Mouse (Mus musculus): ENCODE data around the gene Ccdc81. TPM values are rescaled to one million over a fixed set of nuclear protein-coding genes. Genes with fewer than 3 reads are reported as not detected.

Gene Ccdc81
- 0.74 and 0.93 TPM in 2 replicates for polyA plus RNA-seq (2014; fragmentation: Nextera tagmentation; extraction: Ambion mirVana)

GRCm38 (mm10) chr7:89903442-89904343, at the start of gene Ccdc81:
TSS of gene Ccdc81 (minus strand) at chr7:89903629.
- Histone ChIP-seq H3K4me2 (replicated peaks) (peak within 1 kb of the TSS; percentile 42), H3K27me3 (ENCODE audit: control insufficient read depth, insufficient read depth, low read length) (no peaks in the 10 kb centered on the region), H3K4me3 (replicated peaks; ENCODE audit: low read length) (no peak within 1 kb of the TSS), H3K36me3 (replicated peaks; ENCODE audit: control insufficient read depth, insufficient read depth) (no peaks in the 10 kb centered on the region), H3K9ac (no peak within 1 kb of the TSS; the same call in 1 of the 2 replicates), H3K9me3 (ENCODE audit: control insufficient read depth, low read length) (no peaks in the 10 kb centered on the region), H3K4me1 (replicated peaks; ENCODE audit: control insufficient read depth, insufficient read depth, low read length) (no peaks in the 10 kb centered on the region), H3K27ac (no peak within 1 kb of the TSS)
- WGBS, result 26% methylated on average over 22 of the region's 22 CpGs
- DNase-seq (ENCODE audit: low spot score) (peak; percentile 29), ATAC-seq (ENCODE audit: low FRiP score) (peak; percentile 72; the same call in 1 of the 2 replicates)

DNA sequence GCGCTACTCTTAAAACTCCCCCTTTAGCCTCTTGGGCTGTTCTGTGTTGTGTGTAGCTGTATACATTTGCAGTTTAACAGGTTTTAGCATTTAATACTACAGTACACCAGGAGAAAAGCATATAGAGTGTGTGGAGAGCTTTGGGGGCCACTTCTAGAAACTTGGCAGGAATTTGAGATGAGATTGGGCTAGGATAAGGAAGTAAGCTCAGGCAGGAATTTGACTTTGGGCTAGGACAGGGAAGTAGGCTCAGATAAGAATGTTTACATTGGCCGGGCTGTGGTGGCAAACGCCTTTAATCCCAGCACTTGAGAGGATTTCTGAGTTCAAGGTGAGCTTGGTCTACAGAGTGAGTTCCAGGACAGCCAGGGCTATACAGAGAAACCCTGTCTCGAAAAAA, 46.0 kb upstream of the Ccdc81 start:
- H3K4me2 ChIP-seq (replicated peaks), result no peak overlapping the region
- H3K9me3 ChIP-seq (ENCODE audit: control insufficient read depth, low read length), result no peaks in the 10 kb centered on the region
- no peak for DNase-seq (ENCODE audit: low spot score)
- H3K4me3 ChIP-seq (replicated peaks; ENCODE audit: low read length), result no peak overlapping the region
- no peak for ATAC-seq (ENCODE audit: low FRiP score)
- no peak overlapping the region for H3K27ac ChIP-seq
- no peak overlapping the region for H3K9ac ChIP-seq
- H3K36me3 ChIP-seq (replicated peaks; ENCODE audit: control insufficient read depth, insufficient read depth), result peaks cover 3% of the 10 kb centered on the region; the same call in 1 of the 2 replicates
- no peaks in the 10 kb centered on the region for H3K4me1 ChIP-seq (replicated peaks; ENCODE audit: control insufficient read depth, insufficient read depth, low read length)
- whole genome bisulfite sequencing, result 80% methylated on average over 4 of the region's 4 CpGs
- no peaks in the 10 kb centered on the region for H3K27me3 ChIP-seq (ENCODE audit: control insufficient read depth, insufficient read depth, low read length)

DNA sequence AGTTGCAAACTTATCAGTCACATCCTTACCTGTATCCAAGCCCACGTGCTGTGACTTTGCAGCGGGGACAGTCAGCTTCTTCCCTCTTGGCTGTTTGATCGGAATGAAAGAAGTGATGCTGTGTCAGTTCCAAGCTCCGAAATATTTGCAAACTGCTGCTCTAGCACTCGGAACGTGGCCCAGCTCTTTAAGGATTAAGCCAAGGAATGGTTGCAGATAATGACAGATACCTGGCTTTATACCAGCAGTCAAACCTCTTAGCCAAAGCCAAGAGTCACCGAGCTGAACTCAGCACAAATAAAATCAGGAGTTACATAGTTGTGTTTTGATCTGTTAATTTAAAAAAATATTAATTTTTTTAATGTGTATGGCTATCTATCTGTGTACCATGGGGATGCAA, 44.6 kb upstream of the Ccdc81 start:
- no peak overlapping the region for H3K4me2 ChIP-seq (replicated peaks)
- H3K4me1 ChIP-seq (replicated peaks; ENCODE audit: control insufficient read depth, insufficient read depth, low read length), result no peaks in the 10 kb centered on the region
- H3K9ac ChIP-seq, result no peak overlapping the region
- no peaks in the 10 kb centered on the region for H3K36me3 ChIP-seq (replicated peaks; ENCODE audit: control insufficient read depth, insufficient read depth)
- 88% methylated on average over 7 of the region's 7 CpGs for WGBS
- no peak for DNase-seq (ENCODE audit: low spot score)
- no peak overlapping the region for H3K27ac ChIP-seq
- H3K27me3 ChIP-seq (ENCODE audit: control insufficient read depth, insufficient read depth, low read length), result no peaks in the 10 kb centered on the region
- no peaks in the 10 kb centered on the region for H3K9me3 ChIP-seq (ENCODE audit: control insufficient read depth, low read length)
- ATAC-seq (ENCODE audit: low FRiP score), result no peak
- H3K4me3 ChIP-seq (replicated peaks; ENCODE audit: low read length), result no peak overlapping the region

DNA sequence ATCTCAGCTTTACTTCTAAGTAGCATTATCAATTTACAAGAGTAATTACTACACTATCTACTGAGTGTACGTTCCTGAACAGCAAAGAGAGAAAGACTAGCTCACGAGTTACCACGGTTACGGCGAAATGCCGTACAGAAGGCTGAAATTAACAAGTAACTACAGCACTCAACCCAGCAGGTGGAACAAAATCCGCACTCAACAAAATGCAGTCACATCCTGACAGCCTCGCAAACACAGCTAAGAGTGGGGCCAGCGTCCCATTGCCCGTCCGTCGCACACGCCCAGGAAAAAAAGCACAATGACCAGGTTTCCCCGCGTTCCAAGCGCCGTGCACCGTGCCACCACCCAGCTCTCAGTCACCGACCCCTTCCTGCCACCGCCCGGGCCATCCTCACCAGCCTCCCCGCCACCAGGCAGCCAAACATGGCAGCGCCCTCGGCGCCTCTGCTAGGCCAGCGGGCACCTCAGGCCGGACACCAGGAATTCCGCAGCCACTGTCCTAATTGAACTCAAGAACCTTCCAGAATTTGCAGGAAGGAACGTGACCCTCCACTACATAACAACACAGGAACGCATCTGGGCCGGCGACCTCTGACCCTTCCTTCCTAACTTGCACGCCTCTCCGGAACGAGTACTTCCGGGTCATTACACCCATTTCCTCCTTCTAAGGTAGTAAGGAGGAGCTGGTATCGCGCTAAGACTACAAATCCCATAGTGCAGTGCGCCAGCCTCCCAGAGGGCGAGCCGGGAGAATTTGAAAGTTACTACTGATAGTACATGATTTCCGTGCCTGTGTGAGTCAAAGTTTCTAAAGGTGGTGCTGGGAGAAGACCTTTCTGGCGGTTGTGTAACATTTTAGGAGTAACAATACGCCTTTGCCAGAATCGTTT, 37.4 kb upstream of the Ccdc81 start, which contains the start of gene Hikeshi:
Hikeshi (minus strand) TSS at position 634 of the 893 bp plus-strand sequence.
- WGBS, result under 1% methylated on average over 43 of the region's 45 CpGs
- DNase-seq (ENCODE audit: low spot score), result peak; percentile 98
- ATAC-seq (ENCODE audit: low FRiP score), result peak; percentile 99

DNA sequence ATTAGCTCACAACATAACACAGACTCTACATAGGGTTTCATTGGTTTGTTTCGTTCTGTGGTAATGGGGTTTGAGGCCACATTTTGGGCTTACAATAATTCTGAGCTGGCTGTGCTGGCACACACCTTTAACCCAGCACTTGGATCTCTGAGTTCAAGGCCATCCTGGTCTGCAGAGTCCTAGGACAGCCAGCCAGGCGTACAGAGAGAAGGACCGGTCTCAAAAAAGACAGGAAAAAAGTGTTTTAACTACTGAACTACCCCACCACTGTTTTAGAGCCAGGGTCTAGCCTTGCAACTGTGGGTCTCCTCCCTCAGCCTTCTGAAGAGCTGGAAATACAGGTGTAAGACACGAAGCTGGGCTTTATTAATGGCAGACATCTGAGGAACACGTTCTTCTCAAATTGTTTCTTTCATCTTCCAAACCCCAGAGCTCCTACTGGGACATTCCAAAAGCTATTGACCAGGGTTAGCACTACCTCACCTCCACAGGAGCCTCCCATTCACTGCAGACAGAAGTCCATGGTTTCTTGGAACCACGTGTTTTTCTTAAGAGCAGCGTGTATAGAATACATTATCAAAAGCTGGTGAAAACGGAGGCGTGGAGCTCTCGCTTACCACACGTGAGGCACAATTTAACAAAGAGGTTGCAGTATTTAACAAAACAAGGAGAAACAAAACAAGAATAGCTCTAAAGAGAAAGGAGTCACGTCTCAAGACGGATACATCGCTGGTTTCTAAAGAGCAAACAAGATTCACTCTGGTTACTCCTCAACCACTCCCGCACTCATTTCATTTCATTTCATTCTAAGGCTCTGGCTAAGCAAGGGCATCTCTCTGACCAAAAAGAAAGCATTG, 36.3 kb upstream of the Ccdc81 start:
- peaks cover 2% of the 10 kb centered on the region; the same call in 1 of the 2 replicates for H3K36me3 ChIP-seq (replicated peaks; ENCODE audit: control insufficient read depth, insufficient read depth)
- peak overlapping the region; percentile 81 for H3K9ac ChIP-seq
- 39% methylated on average over 15 of the region's 15 CpGs for WGBS
- no peak overlapping the region for H3K27ac ChIP-seq
- ATAC-seq (ENCODE audit: low FRiP score) (no peak), DNase-seq (ENCODE audit: low spot score) (no peak)
- no peaks in the 10 kb centered on the region for H3K27me3 ChIP-seq (ENCODE audit: control insufficient read depth, insufficient read depth, low read length)
- peak overlapping the region; percentile 77 for H3K4me2 ChIP-seq (replicated peaks)
- H3K4me1 ChIP-seq (replicated peaks; ENCODE audit: control insufficient read depth, insufficient read depth, low read length), result peaks cover 8% of the 10 kb centered on the region
- peak overlapping the region; percentile 87 for H3K4me3 ChIP-seq (replicated peaks; ENCODE audit: low read length)
- no peaks in the 10 kb centered on the region for H3K9me3 ChIP-seq (ENCODE audit: control insufficient read depth, low read length)

More for the DNA sequence above, 37.4 kb upstream of the Ccdc81 start, which contains the start of gene Hikeshi:
- Histone ChIP-seq H3K36me3 (replicated peaks; ENCODE audit: control insufficient read depth, insufficient read depth) (no peaks in the 10 kb centered on the region), H3K4me3 (replicated peaks; ENCODE audit: low read length) (peak within 1 kb of the TSS; percentile 87), H3K9me3 (ENCODE audit: control insufficient read depth, low read length) (no peaks in the 10 kb centered on the region), H3K27ac (peak within 1 kb of the TSS; percentile 87), H3K9ac (peak within 1 kb of the TSS; percentile 81), H3K27me3 (ENCODE audit: control insufficient read depth, insufficient read depth, low read length) (no peaks in the 10 kb centered on the region), H3K4me1 (replicated peaks; ENCODE audit: control insufficient read depth, insufficient read depth, low read length) (peaks cover 8% of the 10 kb centered on the region), H3K4me2 (replicated peaks) (peak within 1 kb of the TSS; percentile 77)

- DNase-seq (ENCODE audit: low spot score), result no peak
- Histone ChIP-seq H3K9ac (no peak overlapping the region), H3K4me2 (replicated peaks) (no peak overlapping the region), H3K4me1 (replicated peaks; ENCODE audit: control insufficient read depth, insufficient read depth, low read length) (no peaks in the 10 kb centered on the region), H3K27ac (no peak overlapping the region), H3K27me3 (ENCODE audit: control insufficient read depth, insufficient read depth, low read length) (no peaks in the 10 kb centered on the region), H3K36me3 (replicated peaks; ENCODE audit: control insufficient read depth, insufficient read depth) (peaks cover 28% of the 10 kb centered on the region), H3K4me3 (replicated peaks; ENCODE audit: low read length) (no peak overlapping the region), H3K9me3 (ENCODE audit: control insufficient read depth, low read length) (no peaks in the 10 kb centered on the region)
- 97% methylated on average over 15 of the region's 15 CpGs for WGBS
- ATAC-seq (ENCODE audit: low FRiP score), result no peak
These were observed 20.2 kb upstream of the Ccdc81 start for GRCm38 (mm10) chr7:89923441-89924180.

DNA sequence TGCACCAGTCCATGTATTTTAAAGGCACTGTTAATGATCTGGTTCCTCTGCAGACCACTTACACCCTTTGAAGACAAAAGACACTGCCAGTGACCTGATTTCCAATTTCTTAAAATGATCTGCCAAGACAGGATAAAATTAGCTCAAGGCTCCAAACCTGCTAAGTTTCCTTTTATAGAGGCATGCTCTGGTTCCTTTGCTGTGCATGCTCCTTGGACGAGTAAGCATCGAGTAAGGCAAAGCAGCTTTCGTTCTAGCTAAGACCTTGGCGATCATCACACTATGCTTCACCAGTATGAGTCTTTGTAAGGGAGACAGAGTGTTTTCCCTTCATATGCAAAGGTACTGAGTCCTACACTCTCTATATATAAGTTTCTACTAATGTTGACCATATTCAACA, 14.3 kb upstream of the Ccdc81 start:
- Histone ChIP-seq H3K27me3 (ENCODE audit: control insufficient read depth, insufficient read depth, low read length) (no peaks in the 10 kb centered on the region), H3K4me3 (replicated peaks; ENCODE audit: low read length) (no peak overlapping the region), H3K4me2 (replicated peaks) (no peak overlapping the region), H3K9ac (no peak overlapping the region), H3K27ac (no peak overlapping the region), H3K36me3 (replicated peaks; ENCODE audit: control insufficient read depth, insufficient read depth) (peaks cover 35% of the 10 kb centered on the region), H3K9me3 (ENCODE audit: control insufficient read depth, low read length) (no peaks in the 10 kb centered on the region), H3K4me1 (replicated peaks; ENCODE audit: control insufficient read depth, insufficient read depth, low read length) (no peaks in the 10 kb centered on the region)
- DNase-seq (ENCODE audit: low spot score) (no peak), ATAC-seq (ENCODE audit: low FRiP score) (no peak)
- 96% methylated on average over 4 of the region's 4 CpGs for WGBS

DNA sequence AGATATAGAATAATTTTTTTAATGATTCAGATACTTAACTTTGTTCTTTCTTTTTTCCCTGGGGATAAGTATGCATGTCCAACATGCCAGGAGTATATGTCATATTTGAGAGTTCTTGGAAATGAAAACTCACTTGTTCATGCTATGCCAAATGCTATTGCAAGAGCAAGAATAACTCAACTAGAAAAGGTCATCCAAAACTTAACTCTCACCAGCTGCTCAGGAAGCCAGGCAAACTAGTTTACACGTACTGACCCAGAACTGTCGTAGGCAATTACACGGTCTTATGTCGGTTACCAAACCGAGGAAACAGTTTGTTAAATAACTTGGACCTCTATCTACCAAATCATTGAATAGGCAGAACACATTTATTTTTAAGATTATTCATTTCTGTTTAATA, 13.3 kb upstream of the Ccdc81 start:
- H3K4me2 ChIP-seq (replicated peaks), result no peak overlapping the region
- peaks cover 35% of the 10 kb centered on the region for H3K36me3 ChIP-seq (replicated peaks; ENCODE audit: control insufficient read depth, insufficient read depth)
- H3K4me3 ChIP-seq (replicated peaks; ENCODE audit: low read length), result no peak overlapping the region
- H3K27me3 ChIP-seq (ENCODE audit: control insufficient read depth, insufficient read depth, low read length), result no peaks in the 10 kb centered on the region
- 96% methylated on average over 5 of the region's 5 CpGs for WGBS
- ATAC-seq (ENCODE audit: low FRiP score) (no peak), DNase-seq (ENCODE audit: low spot score) (no peak)
- no peak overlapping the region for H3K9ac ChIP-seq
- H3K9me3 ChIP-seq (ENCODE audit: control insufficient read depth, low read length), result no peaks in the 10 kb centered on the region
- no peak overlapping the region for H3K27ac ChIP-seq
- H3K4me1 ChIP-seq (replicated peaks; ENCODE audit: control insufficient read depth, insufficient read depth, low read length), result no peaks in the 10 kb centered on the region

All from hindbrain, embryonic 14.5 days (tissue).